Mouse (Mus musculus) intestine, embryonic 15.5 days (tissue): ENCODE data around the gene Ms4a4b. TPM values are rescaled to one million over a fixed set of nuclear protein-coding genes. Genes with fewer than 3 reads are reported as not detected.
"Not testable (repeated sequence)": the region's sequence is repeated elsewhere in the genome, so short reads cannot be mapped to it uniquely, and the experiment has no call there.

Experiments
- ATAC-seq: fragments of 200-750 bp; cut with Nextera tagmentation; 2 replicates; pipeline ENCODE4 v1.8.0; 2017; ENCODE audit warnings: moderate TSS enrichment, moderate library complexity
- H3K27ac ChIP-seq: fragments of 300-500 bp; sonication (generic); 2 replicates; pipeline ENCODE4 v1.5.1; 2015; ENCODE audit warnings: mild to moderate bottlenecking, inconsistent platforms
- H3K27me3 ChIP-seq: fragments of 300-500 bp; sonication (generic); replicated peaks from 2 replicates; pipeline ENCODE4 v1.6.1; 2015; ENCODE audit warnings: inconsistent platforms
- H3K36me3 ChIP-seq: fragments of 300-500 bp; sonication (generic); 2 replicates; pipeline ENCODE4 v1.6.1; 2015; ENCODE audit warnings: inconsistent platforms
- H3K4me1 ChIP-seq: fragments of 300-500 bp; sonication (generic); replicated peaks from 2 replicates; pipeline ENCODE4 v1.6.1; 2015; ENCODE audit warnings: inconsistent platforms
- H3K4me2 ChIP-seq: fragments of 300-500 bp; sonication (generic); replicated peaks from 2 replicates; pipeline ENCODE4 v1.6.1; 2015; ENCODE audit warnings: mild to moderate bottlenecking, inconsistent platforms
- H3K4me3 ChIP-seq: fragments of 300-500 bp; sonication (generic); replicated peaks from 2 replicates; pipeline ENCODE4 v1.5.1; 2015; ENCODE audit warnings: inconsistent platforms
- H3K9ac ChIP-seq: fragments of 300-500 bp; sonication (generic); 2 replicates; pipeline ENCODE4 v1.6.1; 2015; ENCODE audit warnings: inconsistent platforms
- H3K9me3 ChIP-seq: fragments of 300-500 bp; sonication (generic); 2 replicates; pipeline ENCODE4 v1.6.1; 2016; ENCODE audit warnings: inconsistent platforms
- WGBS: fragments of 180-500 bp; shearing (Covaris S2); methylation state at CpG from one replicate; pipeline ENCODE4 v1.1.7; 2015; 5-methylcytosine and 5-hydroxymethylcytosine counted together
- polyA plus RNA-seq: library from polyadenylated mRNA; unstranded; fragments of >200 nt; fragmentation: Nextera tagmentation; extraction: Ambion mirVana; gene quantifications from 2 replicates; pipeline ENCODE4 v1.2.1, GENCODE M21; 2015

The Ms4a4b gene
- 0.46 and 0.53 TPM in 2 replicates for polyA plus RNA-seq

DNA sequence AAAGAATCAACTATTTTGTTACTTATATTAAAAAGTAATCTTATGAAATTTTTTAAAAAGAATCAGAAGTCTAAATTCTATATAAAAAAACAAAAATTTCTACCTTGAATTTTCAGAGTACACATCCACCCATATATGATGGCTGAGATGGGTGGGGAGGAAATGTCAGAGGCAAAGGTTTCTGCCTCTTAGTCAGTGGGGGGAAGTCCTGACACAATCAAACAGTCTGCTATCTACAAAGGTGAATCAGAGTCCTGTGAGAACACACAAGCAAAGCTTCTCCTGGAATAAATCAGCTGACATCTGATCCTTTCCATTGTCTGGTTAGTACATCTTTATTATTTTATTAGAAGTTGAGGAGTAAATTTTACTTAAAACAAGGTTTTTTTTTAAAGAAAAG lies at the start of gene Ms4a4b:
TSS of gene Ms4a4b (plus strand) at position 216 of the 400 bp plus-strand sequence.
- no peak for ATAC-seq
- Histone ChIP-seq H3K27me3 (no peaks in the 10 kb centered on the region), H3K4me3 (no peak within 1 kb of the TSS), H3K9me3 (no peaks in the 10 kb centered on the region), H3K4me2 (no peak within 1 kb of the TSS), H3K36me3 (no peaks in the 10 kb centered on the region), H3K4me1 (no peaks in the 10 kb centered on the region), H3K9ac (no peak within 1 kb of the TSS), H3K27ac (no peak within 1 kb of the TSS)

- Histone ChIP-seq H3K4me1 (no peaks in the 10 kb centered on the region), H3K4me3 (no peak overlapping the region), H3K36me3 (no peaks in the 10 kb centered on the region), H3K27ac (no peak overlapping the region), H3K27me3 (no peaks in the 10 kb centered on the region), H3K4me2 (no peak overlapping the region), H3K9me3 (no peaks in the 10 kb centered on the region), H3K9ac (no peak overlapping the region)
- ATAC-seq: no peak
Measured at GRCm38 (mm10) chr19:11395769-11396168, 47.6 kb upstream of the Ms4a4b start.

GRCm38 (mm10) chr19:11404527-11404926 lies 38.8 kb upstream of the Ms4a4b start, which contains the start of gene Ms4a4c:
TSS of gene Ms4a4c (plus strand) at chr19:11404770.
- H3K4me3 ChIP-seq: no peak within 1 kb of the TSS
- ATAC-seq: no peak
- no peak within 1 kb of the TSS for H3K27ac ChIP-seq
- WGBS: 92% methylated on average over 3 of the region's 3 CpGs
- no peaks in the 10 kb centered on the region for H3K36me3 ChIP-seq
- H3K4me1 ChIP-seq: no peaks in the 10 kb centered on the region
- H3K9me3 ChIP-seq: no peaks in the 10 kb centered on the region
- no peak within 1 kb of the TSS for H3K9ac ChIP-seq
- H3K4me2 ChIP-seq: no peak within 1 kb of the TSS
- no peaks in the 10 kb centered on the region for H3K27me3 ChIP-seq

- Histone ChIP-seq H3K36me3 (no peaks in the 10 kb centered on the region), H3K4me3 (no peak overlapping the region), H3K4me2 (no peak overlapping the region), H3K9me3 (no peaks in the 10 kb centered on the region), H3K9ac (no peak overlapping the region), H3K27me3 (no peaks in the 10 kb centered on the region), H3K4me1 (no peaks in the 10 kb centered on the region), H3K27ac (no peak overlapping the region)
- ATAC-seq: no peak
Measured at GRCm38 (mm10) chr19:11407428-11407827, 35.9 kb upstream of the Ms4a4b start.

DNA sequence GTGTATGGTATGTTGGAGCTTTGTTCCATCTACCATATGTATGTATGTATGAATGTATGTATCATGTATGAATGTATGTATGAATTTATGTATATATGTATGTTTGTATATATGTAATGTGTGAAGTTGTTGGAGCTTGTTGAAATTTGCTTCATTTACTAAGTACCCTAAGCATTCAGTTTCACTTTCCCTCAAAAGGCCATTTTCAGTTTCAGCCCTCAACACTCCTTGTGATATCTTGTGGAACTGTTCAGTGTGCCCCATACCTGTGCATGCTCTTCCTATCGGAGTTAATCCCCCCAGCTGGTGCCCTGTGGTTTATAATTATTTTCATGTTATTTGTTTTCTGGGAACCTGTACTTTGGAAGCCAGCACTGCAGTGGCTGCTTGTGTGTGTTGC lies 34.8 kb upstream of the Ms4a4b start:
- Histone ChIP-seq H3K4me1 (no peaks in the 10 kb centered on the region), H3K36me3 (no peaks in the 10 kb centered on the region), H3K27ac (no peak overlapping the region), H3K9me3 (no peaks in the 10 kb centered on the region), H3K4me2 (no peak overlapping the region), H3K9ac (no peak overlapping the region), H3K27me3 (no peaks in the 10 kb centered on the region), H3K4me3 (no peak overlapping the region)
- 93% methylated on average over 1 of the region's 1 CpGs for WGBS
- ATAC-seq: no peak

GRCm38 (mm10) chr19:11411640-11412039 lies 31.7 kb upstream of the Ms4a4b start:
- H3K27ac ChIP-seq: no peak overlapping the region
- H3K4me3 ChIP-seq: no peak overlapping the region
- no peak for ATAC-seq
- no peaks in the 10 kb centered on the region for H3K4me1 ChIP-seq
- no peaks in the 10 kb centered on the region for H3K36me3 ChIP-seq
- no peak overlapping the region for H3K9ac ChIP-seq
- no peak overlapping the region for H3K4me2 ChIP-seq
- no peaks in the 10 kb centered on the region for H3K27me3 ChIP-seq
- 95% methylated on average over 1 of the region's 1 CpGs for WGBS
- no peaks in the 10 kb centered on the region for H3K9me3 ChIP-seq

DNA sequence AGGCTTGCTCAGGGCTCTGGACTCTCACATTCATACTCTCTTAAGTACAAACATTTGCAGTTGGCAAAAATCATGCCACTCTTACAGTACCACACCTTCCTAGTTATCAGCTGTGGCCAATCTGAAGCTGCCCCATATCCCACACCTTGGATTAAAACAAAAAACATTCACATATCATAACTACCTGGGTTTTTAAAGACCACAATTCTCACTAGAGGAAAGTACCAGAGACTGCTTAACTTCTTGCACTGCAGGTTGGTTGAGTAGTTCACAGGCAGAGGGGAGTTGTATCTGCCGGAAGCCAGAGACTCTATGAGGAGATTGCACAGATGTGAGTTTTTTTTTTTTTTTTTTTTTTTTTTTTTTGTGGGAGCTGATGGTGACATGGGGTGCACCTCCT lies 29.3 kb upstream of the Ms4a4b start:
- 97% methylated on average over 1 of the region's 1 CpGs for WGBS
- H3K27ac ChIP-seq: no peak overlapping the region
- H3K4me3 ChIP-seq: no peak overlapping the region
- no peak overlapping the region for H3K4me2 ChIP-seq
- no peak overlapping the region for H3K9ac ChIP-seq
- no peaks in the 10 kb centered on the region for H3K27me3 ChIP-seq
- H3K9me3 ChIP-seq: no peaks in the 10 kb centered on the region
- no peaks in the 10 kb centered on the region for H3K36me3 ChIP-seq
- ATAC-seq: no peak
- no peaks in the 10 kb centered on the region for H3K4me1 ChIP-seq

DNA sequence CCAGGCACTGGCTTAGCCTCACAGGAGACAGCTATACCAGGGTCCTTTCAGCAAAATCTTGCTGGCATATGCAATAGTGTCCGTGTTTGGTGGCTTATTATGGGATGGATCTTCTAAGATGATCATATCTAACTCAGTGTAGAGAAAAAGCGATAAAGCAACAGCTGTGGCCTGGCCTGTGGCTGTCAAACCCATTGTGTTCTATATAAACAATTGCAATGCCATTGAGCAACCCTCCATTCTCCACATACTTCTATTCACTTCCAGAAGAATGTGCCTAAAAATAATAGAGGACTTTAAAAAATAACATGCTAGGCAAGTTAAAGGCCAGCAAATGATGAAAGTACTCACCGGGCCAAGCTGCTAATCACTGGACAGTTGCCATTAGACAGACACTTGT lies 27.8 kb upstream of the Ms4a4b start:
- Histone ChIP-seq H3K4me2 (no peak overlapping the region), H3K4me3 (no peak overlapping the region), H3K9me3 (no peaks in the 10 kb centered on the region), H3K9ac (no peak overlapping the region), H3K4me1 (no peaks in the 10 kb centered on the region), H3K27me3 (no peaks in the 10 kb centered on the region), H3K36me3 (no peaks in the 10 kb centered on the region), H3K27ac (no peak overlapping the region)
- 56% methylated on average over 3 of the region's 3 CpGs for WGBS
- no peak for ATAC-seq

- H3K36me3 ChIP-seq, H3K4me3 ChIP-seq, H3K4me1 ChIP-seq, H3K27me3 ChIP-seq, H3K9me3 ChIP-seq, H3K9ac ChIP-seq, H3K27ac ChIP-seq, H3K4me2 ChIP-seq, ATAC-seq: not testable (repeated sequence)
- 90% methylated on average over 3 of the region's 3 CpGs for WGBS
Measured at GRCm38 (mm10) chr19:11418865-11419264, 24.5 kb upstream of the Ms4a4b start.

DNA sequence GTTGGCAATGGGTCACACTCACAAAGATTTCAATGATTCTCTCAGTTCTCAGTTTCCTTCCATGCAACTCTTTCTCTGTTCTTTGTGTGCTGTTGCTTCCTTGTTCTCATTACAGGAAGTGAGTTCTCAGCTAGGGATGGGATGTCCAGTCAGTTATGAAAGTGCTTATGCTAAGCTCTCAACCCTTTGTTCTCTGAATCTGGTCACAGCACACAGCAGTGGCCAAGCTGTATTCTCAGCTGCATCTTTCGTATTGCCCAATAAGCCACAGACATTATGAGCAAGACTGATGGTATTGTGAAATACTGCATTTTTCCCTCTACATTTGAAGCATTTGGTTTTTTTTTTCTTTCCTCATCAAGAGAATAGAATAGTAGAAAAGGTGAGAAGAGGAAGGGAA lies 12.1 kb upstream of the Ms4a4b start:
- H3K4me1 ChIP-seq, H3K9ac ChIP-seq, H3K9me3 ChIP-seq, H3K27ac ChIP-seq, H3K4me2 ChIP-seq, H3K4me3 ChIP-seq, H3K36me3 ChIP-seq, H3K27me3 ChIP-seq, ATAC-seq: not testable (repeated sequence)
- 90% methylated on average over 1 of the region's 1 CpGs for WGBS

- ATAC-seq: no peak
Measured at GRCm38 (mm10) chr19:11435058-11435834, 8.1 kb upstream of the Ms4a4b start.

GRCm38 (mm10) chr19:11443964-11444363 lies 611 bp downstream of the Ms4a4b start:
- H3K36me3 ChIP-seq: no peaks in the 10 kb centered on the region
- WGBS: 73% methylated on average over 5 of the region's 5 CpGs
- no peak overlapping the region for H3K4me2 ChIP-seq
- no peak for ATAC-seq
- no peak overlapping the region for H3K4me3 ChIP-seq
- no peaks in the 10 kb centered on the region for H3K27me3 ChIP-seq
- no peak overlapping the region for H3K9ac ChIP-seq
- H3K9me3 ChIP-seq: no peaks in the 10 kb centered on the region
- no peaks in the 10 kb centered on the region for H3K4me1 ChIP-seq
- no peak overlapping the region for H3K27ac ChIP-seq

More at GRCm38 (mm10) chr19:11435058-11435834, 8.1 kb upstream of the Ms4a4b start:
- Histone ChIP-seq H3K4me1 (no peaks in the 10 kb centered on the region), H3K27me3 (no peaks in the 10 kb centered on the region), H3K4me2 (no peak overlapping the region), H3K9ac (no peak overlapping the region), H3K36me3 (no peaks in the 10 kb centered on the region), H3K9me3 (no peaks in the 10 kb centered on the region), H3K27ac (no peak overlapping the region), H3K4me3 (no peak overlapping the region)
- 91% methylated on average over 4 of the region's 4 CpGs for WGBS

GRCm38 (mm10) chr19:11447238-11447637 lies 3.9 kb downstream of the Ms4a4b start:
- H3K4me2 ChIP-seq: no peak overlapping the region
- no peak for ATAC-seq
- 82% methylated on average over 2 of the region's 2 CpGs for WGBS
- no peaks in the 10 kb centered on the region for H3K4me1 ChIP-seq
- no peaks in the 10 kb centered on the region for H3K9me3 ChIP-seq
- H3K27me3 ChIP-seq: no peaks in the 10 kb centered on the region
- no peak overlapping the region for H3K27ac ChIP-seq
- H3K36me3 ChIP-seq: no peaks in the 10 kb centered on the region
- H3K9ac ChIP-seq: no peak overlapping the region
- H3K4me3 ChIP-seq: no peak overlapping the region
